Mouse (Mus musculus): ENCODE results near the gene Unc13a. TPM values are rescaled to one million over a fixed set of nuclear protein-coding genes. Genes with fewer than 3 reads are reported as not detected.

The Unc13a gene
- polyA plus RNA-seq, 1 experiment from 2014 or later = 1.7 TPM

- Histone ChIP-seq H3K4me3 (ENCODE audit: low read depth, low read length) (peak overlapping the region; percentile 90), H3K9me3 (ENCODE audit: control insufficient read depth, low read depth, low read length) (no peaks in the 10 kb centered on the region), H3K4me1 (ENCODE audit: control insufficient read depth, insufficient read depth, low read length) (peaks cover 18% of the 10 kb centered on the region; the same call in 1 of the 2 replicates), H3K4me2 (replicated peaks; ENCODE audit: low read depth, low read length) (peak overlapping the region; percentile 80), H3K27me3 (ENCODE audit: control insufficient read depth, insufficient read depth, low read length) (no peaks in the 10 kb centered on the region), H3K9ac (replicated peaks; ENCODE audit: low read depth, low read length) (peak overlapping the region; percentile 89; the same call in 1 of the 2 replicates), H3K36me3 (ENCODE audit: control insufficient read depth, insufficient read depth, low read length) (peaks cover 6% of the 10 kb centered on the region), H3K27ac (ENCODE audit: low read length) (no peak overlapping the region; the same call in 1 of the 2 replicates)
- no peak for ATAC-seq (ENCODE audit: insufficient number of reproducible peaks, insufficient read depth, low FRiP score, low read depth)
- WGBS = 14% methylated on average over 5 of the region's 5 CpGs
Observed at GRCm38 (mm10) chr8:71591017-71591416, 80.5 kb downstream of the Unc13a start.

DNA sequence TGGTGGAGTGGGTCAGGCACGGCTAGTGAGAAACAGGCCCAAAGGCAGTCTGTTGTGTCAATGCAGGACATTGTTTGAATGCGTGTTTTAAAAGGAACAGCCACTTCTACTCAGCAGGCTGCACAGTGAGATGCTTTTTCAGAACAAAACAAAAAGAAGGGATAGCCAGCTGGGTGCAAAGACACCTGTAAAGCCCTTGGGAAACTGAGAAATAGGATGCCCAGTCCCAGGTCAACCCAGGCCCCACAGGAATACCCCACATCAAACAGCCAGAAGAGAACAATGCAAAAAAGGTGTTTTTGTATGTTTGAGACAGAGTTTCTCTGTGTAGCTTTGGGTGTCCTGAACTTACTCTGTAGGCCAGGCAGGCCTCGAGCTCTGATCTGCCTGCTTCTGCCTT, 82.8 kb downstream of the Unc13a start:
- Histone ChIP-seq H3K9me3 (ENCODE audit: control insufficient read depth, low read depth, low read length) (no peaks in the 10 kb centered on the region), H3K27ac (ENCODE audit: low read length) (no peak overlapping the region), H3K4me2 (replicated peaks; ENCODE audit: low read depth, low read length) (no peak overlapping the region), H3K4me1 (ENCODE audit: control insufficient read depth, insufficient read depth, low read length) (peaks cover 16% of the 10 kb centered on the region; the same call in 1 of the 2 replicates), H3K9ac (replicated peaks; ENCODE audit: low read depth, low read length) (no peak overlapping the region), H3K36me3 (ENCODE audit: control insufficient read depth, insufficient read depth, low read length) (peaks cover 5% of the 10 kb centered on the region), H3K27me3 (ENCODE audit: control insufficient read depth, insufficient read depth, low read length) (no peaks in the 10 kb centered on the region), H3K4me3 (ENCODE audit: low read depth, low read length) (no peak overlapping the region)
- WGBS = 69% methylated on average over 3 of the region's 3 CpGs
- no peak for ATAC-seq (ENCODE audit: insufficient number of reproducible peaks, insufficient read depth, low FRiP score, low read depth)

DNA sequence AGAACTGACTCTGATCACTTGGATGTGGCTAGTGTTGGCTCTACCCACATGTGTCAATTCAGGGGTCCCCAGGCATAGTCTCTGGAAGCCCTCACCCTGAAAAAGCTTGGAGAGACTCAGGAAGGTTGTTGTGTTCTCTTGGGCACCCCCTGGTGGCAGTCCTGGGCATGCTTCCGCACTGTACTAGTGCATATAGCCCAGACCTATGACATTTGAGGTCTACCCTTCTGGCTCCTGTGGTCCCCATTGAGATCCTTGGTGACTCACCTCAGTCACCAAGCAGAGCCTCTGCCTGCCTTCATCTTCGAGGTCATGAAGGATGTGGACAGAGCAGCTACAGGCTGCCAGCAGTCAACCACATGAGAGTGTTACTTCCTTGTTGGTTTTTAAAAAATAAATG, 84.7 kb downstream of the Unc13a start:
- no peaks in the 10 kb centered on the region for H3K9me3 ChIP-seq (ENCODE audit: control insufficient read depth, low read depth, low read length)
- H3K36me3 ChIP-seq (ENCODE audit: control insufficient read depth, insufficient read depth, low read length) = peaks cover 5% of the 10 kb centered on the region
- 64% methylated on average over 2 of the region's 2 CpGs for WGBS
- peaks cover 6% of the 10 kb centered on the region; the same call in 1 of the 2 replicates for H3K4me1 ChIP-seq (ENCODE audit: control insufficient read depth, insufficient read depth, low read length)
- H3K4me2 ChIP-seq (replicated peaks; ENCODE audit: low read depth, low read length) = no peak overlapping the region
- ATAC-seq (ENCODE audit: insufficient number of reproducible peaks, insufficient read depth, low FRiP score, low read depth) = no peak
- no peak overlapping the region for H3K27ac ChIP-seq (ENCODE audit: low read length)
- no peaks in the 10 kb centered on the region for H3K27me3 ChIP-seq (ENCODE audit: control insufficient read depth, insufficient read depth, low read length)
- H3K9ac ChIP-seq (replicated peaks; ENCODE audit: low read depth, low read length) = no peak overlapping the region
- no peak overlapping the region for H3K4me3 ChIP-seq (ENCODE audit: low read depth, low read length)

GRCm38 (mm10) chr8:71580201-71580600, 91.4 kb downstream of the Unc13a start:
- 61% methylated on average over 9 of the region's 9 CpGs for WGBS

GRCm38 (mm10) chr8:71579476-71579875, 92.1 kb downstream of the Unc13a start:
- Histone ChIP-seq H3K4me1 (ENCODE audit: control insufficient read depth, insufficient read depth, low read length) (no peaks in the 10 kb centered on the region), H3K27me3 (ENCODE audit: control insufficient read depth, insufficient read depth, low read length) (no peaks in the 10 kb centered on the region), H3K4me3 (ENCODE audit: low read depth, low read length) (no peak overlapping the region), H3K4me2 (replicated peaks; ENCODE audit: low read depth, low read length) (no peak overlapping the region), H3K9ac (replicated peaks; ENCODE audit: low read depth, low read length) (no peak overlapping the region), H3K9me3 (ENCODE audit: control insufficient read depth, low read depth, low read length) (no peaks in the 10 kb centered on the region), H3K36me3 (ENCODE audit: control insufficient read depth, insufficient read depth, low read length) (no peaks in the 10 kb centered on the region; the same call in 1 of the 2 replicates), H3K27ac (ENCODE audit: low read length) (no peak overlapping the region)
- ATAC-seq (ENCODE audit: insufficient number of reproducible peaks, insufficient read depth, low FRiP score, low read depth) = no peak
- 92% methylated on average over 14 of the region's 14 CpGs for WGBS

More at GRCm38 (mm10) chr8:71580201-71580600, 91.4 kb downstream of the Unc13a start:
- Histone ChIP-seq H3K9me3 (ENCODE audit: control insufficient read depth, low read depth, low read length) (no peaks in the 10 kb centered on the region), H3K9ac (replicated peaks; ENCODE audit: low read depth, low read length) (no peak overlapping the region), H3K4me2 (replicated peaks; ENCODE audit: low read depth, low read length) (no peak overlapping the region), H3K27me3 (ENCODE audit: control insufficient read depth, insufficient read depth, low read length) (no peaks in the 10 kb centered on the region), H3K4me3 (ENCODE audit: low read depth, low read length) (no peak overlapping the region), H3K36me3 (ENCODE audit: control insufficient read depth, insufficient read depth, low read length) (no peaks in the 10 kb centered on the region; the same call in 1 of the 2 replicates), H3K27ac (ENCODE audit: low read length) (no peak overlapping the region), H3K4me1 (ENCODE audit: control insufficient read depth, insufficient read depth, low read length) (no peaks in the 10 kb centered on the region)
- no peak for ATAC-seq (ENCODE audit: insufficient number of reproducible peaks, insufficient read depth, low FRiP score, low read depth)

GRCm38 (mm10) chr8:71579009-71579408, 92.5 kb downstream of the Unc13a start:
- Histone ChIP-seq H3K4me3 (ENCODE audit: low read depth, low read length) (no peak overlapping the region), H3K36me3 (ENCODE audit: control insufficient read depth, insufficient read depth, low read length) (no peaks in the 10 kb centered on the region; the same call in 1 of the 2 replicates), H3K27ac (ENCODE audit: low read length) (no peak overlapping the region), H3K4me1 (ENCODE audit: control insufficient read depth, insufficient read depth, low read length) (no peaks in the 10 kb centered on the region), H3K9me3 (ENCODE audit: control insufficient read depth, low read depth, low read length) (no peaks in the 10 kb centered on the region), H3K9ac (replicated peaks; ENCODE audit: low read depth, low read length) (no peak overlapping the region), H3K4me2 (replicated peaks; ENCODE audit: low read depth, low read length) (no peak overlapping the region), H3K27me3 (ENCODE audit: control insufficient read depth, insufficient read depth, low read length) (no peaks in the 10 kb centered on the region)
- WGBS = 50% methylated on average over 1 of the region's 1 CpGs
- ATAC-seq (ENCODE audit: insufficient number of reproducible peaks, insufficient read depth, low FRiP score, low read depth) = no peak

DNA sequence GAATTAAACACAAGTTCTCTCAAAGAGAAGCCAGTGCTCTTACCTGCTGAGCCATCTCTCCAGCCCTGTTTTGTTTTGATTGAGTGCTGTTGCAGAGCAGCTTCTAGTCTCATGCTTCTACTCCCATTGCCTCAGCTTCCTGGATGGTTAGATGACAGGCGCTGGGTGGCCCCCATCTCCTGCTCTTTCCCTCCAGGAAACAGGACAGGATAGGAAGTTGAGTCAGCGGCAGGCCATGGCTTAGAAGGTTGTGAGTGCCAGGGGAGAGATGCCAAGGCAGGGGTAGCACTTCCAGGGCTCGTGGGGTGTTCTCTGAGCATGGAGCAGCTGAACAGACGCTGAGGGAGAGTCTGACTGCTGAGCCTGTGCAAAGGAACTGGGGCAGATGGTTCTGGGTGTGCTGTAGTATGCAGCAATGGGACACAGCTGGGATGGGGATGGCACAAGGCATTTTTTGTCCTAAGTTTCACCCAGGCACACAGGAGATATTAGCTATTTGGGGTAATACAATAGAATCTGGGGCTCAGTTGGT, 93.6 kb downstream of the Unc13a start:
- Histone ChIP-seq H3K4me3 (ENCODE audit: low read depth, low read length) (no peak overlapping the region), H3K9ac (replicated peaks; ENCODE audit: low read depth, low read length) (no peak overlapping the region), H3K27me3 (ENCODE audit: control insufficient read depth, insufficient read depth, low read length) (no peaks in the 10 kb centered on the region), H3K4me1 (ENCODE audit: control insufficient read depth, insufficient read depth, low read length) (no peaks in the 10 kb centered on the region), H3K27ac (ENCODE audit: low read length) (no peak overlapping the region), H3K36me3 (ENCODE audit: control insufficient read depth, insufficient read depth, low read length) (no peaks in the 10 kb centered on the region; the same call in 1 of the 2 replicates), H3K9me3 (ENCODE audit: control insufficient read depth, low read depth, low read length) (no peaks in the 10 kb centered on the region), H3K4me2 (replicated peaks; ENCODE audit: low read depth, low read length) (no peak overlapping the region)
- ATAC-seq (ENCODE audit: insufficient number of reproducible peaks, insufficient read depth, low FRiP score, low read depth) = no peak
- 76% methylated on average over 4 of the region's 4 CpGs for WGBS

DNA sequence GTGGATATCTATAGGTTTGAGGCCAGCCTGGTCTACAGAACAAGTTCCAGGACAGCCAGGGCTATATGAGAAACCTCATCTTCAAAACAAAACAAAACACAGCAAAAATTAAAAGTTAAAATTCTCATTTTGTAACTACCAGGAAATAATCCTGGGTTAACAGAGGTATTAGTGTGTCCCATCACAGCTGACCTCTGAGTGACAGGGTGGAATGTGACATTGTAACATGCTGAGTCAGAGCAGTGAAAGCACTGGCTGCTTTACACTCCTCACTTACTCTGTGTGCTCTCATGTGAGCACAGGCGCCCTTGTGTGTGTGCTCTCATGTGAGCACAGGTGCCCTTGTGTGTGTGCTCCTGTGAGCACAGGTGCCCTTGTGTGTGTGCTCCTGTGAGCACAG, 96.5 kb downstream of the Unc13a start:
- no peak for ATAC-seq (ENCODE audit: insufficient number of reproducible peaks, insufficient read depth, low FRiP score, low read depth)
- Histone ChIP-seq H3K9ac (replicated peaks; ENCODE audit: low read depth, low read length) (no peak overlapping the region), H3K27me3 (ENCODE audit: control insufficient read depth, insufficient read depth, low read length) (no peaks in the 10 kb centered on the region), H3K4me2 (replicated peaks; ENCODE audit: low read depth, low read length) (no peak overlapping the region), H3K4me3 (ENCODE audit: low read depth, low read length) (no peak overlapping the region), H3K9me3 (ENCODE audit: control insufficient read depth, low read depth, low read length) (no peaks in the 10 kb centered on the region), H3K36me3 (ENCODE audit: control insufficient read depth, insufficient read depth, low read length) (no peaks in the 10 kb centered on the region), H3K4me1 (ENCODE audit: control insufficient read depth, insufficient read depth, low read length) (peaks cover 6% of the 10 kb centered on the region), H3K27ac (ENCODE audit: low read length) (no peak overlapping the region)
- WGBS = 52% methylated on average over 1 of the region's 1 CpGs

- H3K9ac ChIP-seq (replicated peaks; ENCODE audit: low read depth, low read length) = no peak overlapping the region
- no peak for ATAC-seq (ENCODE audit: insufficient number of reproducible peaks, insufficient read depth, low FRiP score, low read depth)
- H3K9me3 ChIP-seq (ENCODE audit: control insufficient read depth, low read depth, low read length) = no peaks in the 10 kb centered on the region
- H3K36me3 ChIP-seq (ENCODE audit: control insufficient read depth, insufficient read depth, low read length) = no peaks in the 10 kb centered on the region
- no peak overlapping the region for H3K27ac ChIP-seq (ENCODE audit: low read length)
- peaks cover 6% of the 10 kb centered on the region for H3K4me1 ChIP-seq (ENCODE audit: control insufficient read depth, insufficient read depth, low read length)
- no peak overlapping the region for H3K4me3 ChIP-seq (ENCODE audit: low read depth, low read length)
- 78% methylated on average over 7 of the region's 7 CpGs for WGBS
- H3K27me3 ChIP-seq (ENCODE audit: control insufficient read depth, insufficient read depth, low read length) = no peaks in the 10 kb centered on the region
- no peak overlapping the region for H3K4me2 ChIP-seq (replicated peaks; ENCODE audit: low read depth, low read length)
Observed at GRCm38 (mm10) chr8:71574426-71574825, 97.1 kb downstream of the Unc13a start.

Data from stomach, embryonic 14.5 days (tissue).